Mouse (Mus musculus) c-Kit-negative CD71-positive TER-119-positive erythroid progenitor cells, embryonic 14.5 days (primary cell): Measurements from ENCODE around the gene Aph1a.
"Not testable (repeated sequence)": the region's sequence is repeated elsewhere in the genome, so short reads cannot be mapped to it uniquely, and the experiment has no call there.

Source experiments
- DNase-seq: peaks from one replicate; pipeline ENCODE4 v3.0.0-alpha.2; 2013; ENCODE audit warnings: low read depth, low spot score

Gene Aph1a

GRCm38 (mm10) chr3:95893606-95894316 is at the start of gene Aph1a:
Gene Aph1a, plus strand, starts transcription at chr3:95893969.
- DNase-seq: peak; percentile 87

- no peak for DNase-seq
Measured at GRCm38 (mm10) chr3:95850611-95851010, 43.2 kb upstream of the Aph1a start.

- DNase-seq: no peak
Measured at GRCm38 (mm10) chr3:95851317-95851716, 42.5 kb upstream of the Aph1a start.

GRCm38 (mm10) chr3:95855502-95856089 is 38.2 kb upstream of the Aph1a start, which contains the start of gene Prpf3:
Gene Prpf3, minus strand, starts transcription at chr3:95855885.
- DNase-seq: peak; percentile 87

- no peak for DNase-seq
Measured at GRCm38 (mm10) chr3:95856115-95856514, 37.7 kb upstream of the Aph1a start.

- not testable (repeated sequence) for DNase-seq
Measured at GRCm38 (mm10) chr3:95857050-95857449, 36.7 kb upstream of the Aph1a start.

- not testable (repeated sequence) for DNase-seq
Measured at GRCm38 (mm10) chr3:95858278-95858677, 35.5 kb upstream of the Aph1a start.

GRCm38 (mm10) chr3:95860323-95860722 is 33.4 kb upstream of the Aph1a start:
- DNase-seq: no peak

GRCm38 (mm10) chr3:95861216-95861615 is 32.6 kb upstream of the Aph1a start:
- no peak for DNase-seq

- peak; percentile 75 for DNase-seq
Measured at GRCm38 (mm10) chr3:95861796-95862195, 32.0 kb upstream of the Aph1a start.

- DNase-seq: no peak
Measured at GRCm38 (mm10) chr3:95863578-95863977, 30.2 kb upstream of the Aph1a start.

- no peak for DNase-seq
Measured at GRCm38 (mm10) chr3:95865050-95865449, 28.7 kb upstream of the Aph1a start.

- no peak for DNase-seq
Measured at GRCm38 (mm10) chr3:95865571-95865970, 28.2 kb upstream of the Aph1a start.

- DNase-seq: no peak
Measured at GRCm38 (mm10) chr3:95866071-95866470, 27.7 kb upstream of the Aph1a start.

- DNase-seq: no peak
Measured at GRCm38 (mm10) chr3:95867408-95867807, 26.4 kb upstream of the Aph1a start.

GRCm38 (mm10) chr3:95870976-95871375 is 22.8 kb upstream of the Aph1a start:
- no peak for DNase-seq

GRCm38 (mm10) chr3:95871392-95871867 is 22.3 kb upstream of the Aph1a start, which contains the start of gene Mrps21:
Gene Mrps21, minus strand, starts transcription at chr3:95871519.
- peak; percentile 63 for DNase-seq

GRCm38 (mm10) chr3:95872048-95872447 is 21.7 kb upstream of the Aph1a start:
- DNase-seq: no peak

GRCm38 (mm10) chr3:95879063-95879462 is 14.7 kb upstream of the Aph1a start:
- no peak for DNase-seq

GRCm38 (mm10) chr3:95881979-95882815 is 11.6 kb upstream of the Aph1a start, which contains the start of gene Ciart:
Gene Ciart, minus strand, starts transcription at chr3:95882251.
- peak; percentile 48 for DNase-seq

- DNase-seq: no peak
Measured at GRCm38 (mm10) chr3:95882816-95883425, 10.8 kb upstream of the Aph1a start.

- DNase-seq: no peak
Measured at GRCm38 (mm10) chr3:95884400-95884799, 9.4 kb upstream of the Aph1a start.
